Mouse (Mus musculus) heart, postnatal 0 days (tissue): Measurements from ENCODE around the gene Bcl2l1. TPM values are rescaled to one million over a fixed set of nuclear protein-coding genes. Genes with fewer than 3 reads are reported as not detected.

Source experiments
- ATAC-seq: fragments of 200-750 bp; cut with Nextera tagmentation; 2 replicates; pipeline ENCODE4 v1.8.0; 2017; ENCODE audit warnings: low read depth, moderate number of reproducible peaks, moderate library complexity; ENCODE audit not compliant: insufficient read depth
- DNase-seq: peaks from one replicate; pipeline ENCODE4 v3.0.0-alpha.2; 2016; ENCODE audit warnings: low spot score
- H3K27ac ChIP-seq: fragments of 300-500 bp; sonication (generic); 2 replicates; pipeline ENCODE4 v1.5.1; 2014; ENCODE audit warnings: low read depth, mild to moderate bottlenecking
- H3K27me3 ChIP-seq: fragments of 300-500 bp; sonication (generic); 2 replicates; pipeline ENCODE4 v1.6.1; 2014; ENCODE audit warnings: low read length, mixed read lengths; ENCODE audit not compliant: control insufficient read depth, insufficient read depth
- H3K36me3 ChIP-seq: fragments of 300-500 bp; sonication (generic); replicated peaks from 2 replicates; pipeline ENCODE4 v1.6.1; 2014; ENCODE audit warnings: low read length, mixed read lengths; ENCODE audit not compliant: control insufficient read depth, insufficient read depth
- H3K4me1 ChIP-seq: fragments of 300-500 bp; sonication (generic); 2 replicates; pipeline ENCODE4 v1.6.1; 2014; ENCODE audit warnings: antibody characterized with exemption; ENCODE audit not compliant: control insufficient read depth, insufficient read depth
- H3K4me2 ChIP-seq: fragments of 300-500 bp; sonication (generic); 2 replicates; pipeline ENCODE4 v1.6.1; 2014; ENCODE audit warnings: low read depth, mild to moderate bottlenecking, low read length, moderate library complexity
- H3K4me3 ChIP-seq: fragments of 300-500 bp; sonication (generic); 2 replicates; pipeline ENCODE4 v1.5.1; 2014; ENCODE audit warnings: low read depth, low read length
- H3K9ac ChIP-seq: fragments of 300-500 bp; sonication (generic); replicated peaks from 2 replicates; pipeline ENCODE4 v1.6.1; 2014; ENCODE audit warnings: low read depth, low read length, mixed read lengths
- H3K9me3 ChIP-seq: fragments of 300-500 bp; sonication (generic); replicated peaks from 2 replicates; pipeline ENCODE4 v1.6.1; 2016; ENCODE audit warnings: low read length; ENCODE audit not compliant: control insufficient read depth
- CTCF ChIP-seq: IDR thresholded peaks from 2 replicates; pipeline ENCODE4 v1.5.1; 2016; ENCODE audit warnings: antibody characterized with exemption, control low read depth, low read depth
- EP300 ChIP-seq: IDR thresholded peaks from 2 replicates; pipeline ENCODE4 v1.6.1; 2016; ENCODE audit warnings: antibody characterized with exemption, low read depth
- WGBS: fragments of 180-500 bp; shearing (Covaris S2); extraction: QIAGEN DNeasy Blood & Tissue Kit; methylation state at CpG from one replicate; pipeline ENCODE4 v1.1.7; 2014; 5-methylcytosine and 5-hydroxymethylcytosine counted together
- polyA plus RNA-seq: library from polyadenylated mRNA; unstranded; fragments of >200 nt; fragmentation: Nextera tagmentation; extraction: Ambion mirVana; gene quantifications from 2 replicates; pipeline ENCODE4 v1.2.1, GENCODE M21; 2015
- total RNA-seq: library from RNA; depleted of rRNA; stranded (reverse); fragments of >200 nt; gene quantifications from 2 replicates; pipeline ENCODE4 v1.2.3, GENCODE M21; 2014; ENCODE audit warnings: low replicate concordance

Gene Bcl2l1
- total and polyA plus RNA-seq, 2 experiments from 2014 or later, result 35.0 to 75.6 TPM

DNA sequence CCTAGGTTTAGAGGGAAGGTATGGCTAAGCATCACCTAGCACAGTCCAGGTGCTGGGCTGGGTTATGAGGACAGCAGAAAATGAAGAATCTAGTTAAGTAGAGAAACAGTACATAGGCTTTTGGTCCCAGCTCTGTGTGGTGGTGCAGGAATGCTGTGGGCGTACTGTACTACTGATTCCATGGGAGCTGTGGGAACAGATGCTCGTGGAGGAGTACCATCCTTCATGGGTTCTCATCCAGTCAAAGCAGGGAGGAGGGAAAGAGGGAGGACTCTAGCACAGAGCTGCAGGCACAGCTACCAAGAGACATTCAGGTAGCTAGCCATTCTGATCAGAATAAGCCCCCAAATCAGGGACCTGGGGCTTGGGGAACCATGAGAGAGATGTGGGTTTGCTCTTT, 55.1 kb downstream of the Bcl2l1 start:
- H3K4me3 ChIP-seq, result no peak overlapping the region
- ATAC-seq (no peak), DNase-seq (no peak)
- no peak overlapping the region for H3K9ac ChIP-seq
- TF ChIP-seq EP300 (no peak), CTCF (no peak)
- 70% methylated on average over 2 of the region's 2 CpGs for WGBS
- no peak overlapping the region for H3K4me2 ChIP-seq
- 0 out of 2 replicates have a peak, but pooled peaks cover 5% of the 10 kb centered on the region for H3K4me1 ChIP-seq
- no peaks in the 10 kb centered on the region for H3K27me3 ChIP-seq
- H3K9me3 ChIP-seq, result no peaks in the 10 kb centered on the region
- H3K36me3 ChIP-seq, result peaks cover 20% of the 10 kb centered on the region
- no peak overlapping the region; the same call in 1 of the 2 replicates for H3K27ac ChIP-seq

DNA sequence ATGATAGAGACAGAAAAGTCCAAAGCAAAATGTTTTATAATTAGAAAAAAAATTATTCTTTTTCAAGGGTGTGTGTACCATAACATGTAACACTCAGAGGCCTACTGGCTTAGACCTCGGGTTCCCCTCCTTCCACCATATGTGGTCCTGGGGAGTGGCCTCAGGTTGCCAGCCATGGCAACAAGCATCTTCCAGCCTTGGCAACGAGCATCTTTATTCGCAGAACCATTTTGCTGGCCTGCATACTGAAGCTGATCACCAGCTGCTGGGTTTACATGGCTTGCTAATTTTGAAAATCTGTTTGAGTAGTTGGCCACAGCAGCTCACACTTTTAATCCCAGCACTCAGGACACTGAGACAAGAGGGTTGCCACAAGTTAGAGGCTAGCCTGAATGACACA, 55.5 kb downstream of the Bcl2l1 start:
- no peak overlapping the region for H3K9ac ChIP-seq
- H3K27me3 ChIP-seq, result no peaks in the 10 kb centered on the region
- H3K9me3 ChIP-seq, result no peaks in the 10 kb centered on the region
- H3K4me1 ChIP-seq, result 0 out of 2 replicates have a peak, but pooled peaks cover under 1% of the 10 kb centered on the region
- H3K36me3 ChIP-seq, result peaks cover 17% of the 10 kb centered on the region
- 87% methylated on average over 3 of the region's 3 CpGs for WGBS
- no peak for TF ChIP-seq CTCF
- no peak for TF ChIP-seq EP300
- no peak overlapping the region; the same call in 1 of the 2 replicates for H3K27ac ChIP-seq
- H3K4me2 ChIP-seq, result no peak overlapping the region
- ATAC-seq, result no peak
- DNase-seq, result no peak
- H3K4me3 ChIP-seq, result no peak overlapping the region

DNA sequence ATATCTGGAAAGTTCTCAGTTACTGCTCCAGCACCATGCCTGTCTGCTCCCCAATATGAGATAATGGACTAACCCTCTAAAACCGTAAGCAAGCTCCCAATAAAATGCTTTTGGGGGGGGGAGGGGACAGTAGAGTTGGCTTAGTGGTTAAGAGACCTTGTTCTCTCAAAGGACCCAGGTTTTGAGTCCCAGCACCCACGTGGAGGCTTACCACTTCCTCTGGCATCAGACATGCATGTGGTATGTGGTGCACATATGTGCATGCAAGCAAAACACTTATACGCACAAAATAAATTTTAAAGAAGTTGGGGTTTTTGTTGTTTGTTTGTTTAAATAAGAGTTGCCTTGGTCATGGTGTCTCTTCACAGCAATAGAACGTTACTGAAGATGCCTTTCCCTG, 56.2 kb downstream of the Bcl2l1 start:
- no peak overlapping the region for H3K27ac ChIP-seq
- H3K9me3 ChIP-seq, result no peaks in the 10 kb centered on the region
- H3K4me1 ChIP-seq, result no peaks in the 10 kb centered on the region
- 69% methylated on average over 4 of the region's 4 CpGs for WGBS
- TF ChIP-seq EP300 (no peak), CTCF (no peak)
- ATAC-seq (no peak), DNase-seq (no peak)
- H3K4me3 ChIP-seq, result no peak overlapping the region
- no peaks in the 10 kb centered on the region for H3K27me3 ChIP-seq
- no peak overlapping the region for H3K9ac ChIP-seq
- peaks cover 10% of the 10 kb centered on the region for H3K36me3 ChIP-seq
- no peak overlapping the region for H3K4me2 ChIP-seq

DNA sequence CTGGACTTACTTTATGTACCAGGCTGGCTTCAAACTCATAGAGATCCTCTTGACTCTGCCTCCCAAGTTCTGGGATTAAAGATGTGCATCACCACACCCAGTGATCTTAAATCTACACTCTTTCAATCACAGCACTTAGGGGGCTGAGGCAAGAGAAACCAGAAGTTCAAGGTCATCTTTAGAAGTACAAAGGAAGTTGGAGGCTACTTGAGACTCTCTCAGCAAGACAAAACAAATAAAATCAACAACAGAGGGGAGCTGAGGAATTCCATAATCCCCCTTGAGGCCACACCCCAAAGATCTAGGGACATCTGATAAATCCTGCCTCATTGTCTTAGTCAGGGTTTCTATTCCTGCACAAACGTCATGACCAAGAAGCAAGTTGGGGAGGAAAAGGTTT, 59.3 kb downstream of the Bcl2l1 start:
- no peak for TF ChIP-seq EP300
- no peak for TF ChIP-seq CTCF
- ATAC-seq, result no peak
- Histone ChIP-seq H3K4me3 (no peak overlapping the region), H3K4me1 (no peaks in the 10 kb centered on the region), H3K9me3 (no peaks in the 10 kb centered on the region), H3K4me2 (no peak overlapping the region), H3K36me3 (no peaks in the 10 kb centered on the region), H3K27me3 (no peaks in the 10 kb centered on the region), H3K27ac (no peak overlapping the region), H3K9ac (no peak overlapping the region)
- DNase-seq, result no peak
- 17% methylated on average over 1 of the region's 1 CpGs for WGBS

DNA sequence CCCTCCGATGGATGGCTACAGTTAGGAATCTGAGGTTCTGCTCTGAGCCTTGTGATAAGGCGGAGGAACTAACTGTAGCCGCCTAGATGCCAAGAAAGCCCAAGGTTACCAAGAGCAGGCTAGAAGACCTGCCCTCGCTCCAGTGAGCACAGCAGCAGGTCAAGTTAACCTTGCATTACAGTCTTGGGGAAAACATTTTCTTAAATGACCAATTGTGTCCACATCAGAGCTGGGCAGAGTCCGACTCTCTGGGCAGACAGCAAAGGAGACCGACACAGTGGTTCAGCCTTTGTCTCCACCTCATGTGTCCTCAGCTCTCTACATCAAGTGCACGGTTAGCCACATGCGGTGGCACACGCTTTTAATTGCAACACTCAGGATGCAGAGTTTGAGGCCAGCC, 60.0 kb downstream of the Bcl2l1 start:
- H3K27me3 ChIP-seq, result no peaks in the 10 kb centered on the region
- H3K4me1 ChIP-seq, result no peaks in the 10 kb centered on the region
- 81% methylated on average over 9 of the region's 9 CpGs for WGBS
- DNase-seq (no peak), ATAC-seq (no peak)
- no peak overlapping the region for H3K9ac ChIP-seq
- H3K4me2 ChIP-seq, result no peak overlapping the region
- H3K4me3 ChIP-seq, result no peak overlapping the region
- H3K9me3 ChIP-seq, result no peaks in the 10 kb centered on the region
- no peaks in the 10 kb centered on the region for H3K36me3 ChIP-seq
- TF ChIP-seq CTCF (no peak), EP300 (no peak)
- no peak overlapping the region for H3K27ac ChIP-seq

DNA sequence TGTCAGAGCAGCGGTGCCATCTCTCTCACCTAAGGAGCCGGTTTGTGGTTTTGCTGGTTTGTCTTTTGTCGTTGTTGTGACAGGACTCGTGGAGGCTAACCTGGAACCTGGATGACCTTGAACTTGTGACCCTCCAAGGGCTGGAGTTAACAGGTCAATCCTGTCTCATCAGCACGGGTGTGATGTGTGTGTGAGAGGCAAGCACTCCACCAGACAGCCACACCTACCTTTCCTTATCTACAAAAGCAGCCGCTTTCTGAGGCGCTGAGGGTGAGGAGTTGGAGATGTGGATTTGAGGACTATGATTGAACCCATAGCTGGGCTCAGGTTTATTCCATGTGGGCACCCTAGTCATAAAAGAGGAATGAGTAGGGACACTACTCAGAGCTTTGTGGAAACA, 61.9 kb downstream of the Bcl2l1 start:
- 59% methylated on average over 7 of the region's 7 CpGs for WGBS
- Histone ChIP-seq H3K4me1 (no peaks in the 10 kb centered on the region), H3K27me3 (no peaks in the 10 kb centered on the region), H3K36me3 (no peaks in the 10 kb centered on the region), H3K9me3 (no peaks in the 10 kb centered on the region), H3K9ac (no peak overlapping the region), H3K4me3 (no peak overlapping the region), H3K4me2 (no peak overlapping the region), H3K27ac (no peak overlapping the region)
- no peak for ATAC-seq
- no peak for DNase-seq
- TF ChIP-seq EP300 (no peak), CTCF (no peak)
